Mouse (Mus musculus): Measurements from ENCODE around the gene Neurod6. TPM values are rescaled to one million over a fixed set of nuclear protein-coding genes. Genes with fewer than 3 reads are reported as not detected.

The Neurod6 gene
- total and polyA plus RNA-seq, 3 experiments: not detected

DNA sequence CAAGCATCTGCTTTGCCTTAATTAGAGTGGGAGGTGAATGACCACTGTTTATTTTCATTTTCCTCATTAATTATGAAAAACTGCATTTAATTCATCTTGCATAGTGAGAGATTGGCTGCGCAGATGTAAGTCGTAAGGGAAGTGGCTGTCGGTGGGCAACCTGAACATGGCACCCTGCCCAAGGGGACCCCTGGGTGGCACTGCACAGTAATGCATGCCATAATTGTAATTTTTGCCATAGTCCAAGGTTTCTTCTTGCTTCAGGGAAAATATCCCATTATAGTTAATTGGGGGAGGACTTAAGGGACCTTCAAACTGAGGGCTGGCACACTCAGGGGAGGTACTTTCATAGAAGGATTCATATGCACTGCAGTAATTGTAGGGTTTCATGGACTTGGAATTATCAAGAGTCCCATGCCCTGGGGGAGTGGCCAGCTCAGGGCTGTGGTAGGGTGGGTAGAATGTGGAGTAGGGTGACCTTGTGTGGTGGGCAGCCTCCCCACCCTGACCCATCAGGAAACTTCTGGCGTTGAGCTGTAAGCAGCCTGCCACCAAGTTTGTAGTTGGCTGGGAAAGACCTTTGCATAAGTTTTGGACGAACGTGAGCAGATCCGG, 2.4 kb downstream of the Neurod6 start:
- no peak overlapping the region for H3K4me3 ChIP-seq (ENCODE audit: control insufficient read depth in 1 of 2, insufficient read depth in 1 of 2, low read depth in 2 of 2, low read length in 2 of 2)
- H3K9ac ChIP-seq (ENCODE audit: control insufficient read depth, low read depth, low read length, poor library complexity, severe bottlenecking): no peak overlapping the region
- H3K4me1 ChIP-seq (ENCODE audit: control insufficient read depth in 1 of 2, insufficient read depth in 2 of 2, low read length in 2 of 2): no peaks in the 10 kb centered on the region
- no peaks in the 10 kb centered on the region for H3K36me3 ChIP-seq (ENCODE audit: control insufficient read depth in 1 of 2, insufficient read depth in 2 of 2, low read length in 2 of 2)
- no peak overlapping the region for H3K27ac ChIP-seq (ENCODE audit: control insufficient read depth, low read depth, low read length)
- H3K9me3 ChIP-seq (replicated peaks; ENCODE audit: insufficient read depth, low read length): no peaks in the 10 kb centered on the region
- DNase-seq (ENCODE audit: low read depth, low spot score): no peak
- H3K79me2 ChIP-seq (ENCODE audit: control insufficient read depth, insufficient read depth, low read length, poor library complexity): no peaks in the 10 kb centered on the region
- TF ChIP-seq CHD1 (IDR thresholded peaks at IDR 0.05; ENCODE audit: low read depth, low read length): no peak
- H3K27me3 ChIP-seq (ENCODE audit: control insufficient read depth in 1 of 2, insufficient read depth in 2 of 2, low read length in 2 of 2): no peaks in the 10 kb centered on the region

DNA sequence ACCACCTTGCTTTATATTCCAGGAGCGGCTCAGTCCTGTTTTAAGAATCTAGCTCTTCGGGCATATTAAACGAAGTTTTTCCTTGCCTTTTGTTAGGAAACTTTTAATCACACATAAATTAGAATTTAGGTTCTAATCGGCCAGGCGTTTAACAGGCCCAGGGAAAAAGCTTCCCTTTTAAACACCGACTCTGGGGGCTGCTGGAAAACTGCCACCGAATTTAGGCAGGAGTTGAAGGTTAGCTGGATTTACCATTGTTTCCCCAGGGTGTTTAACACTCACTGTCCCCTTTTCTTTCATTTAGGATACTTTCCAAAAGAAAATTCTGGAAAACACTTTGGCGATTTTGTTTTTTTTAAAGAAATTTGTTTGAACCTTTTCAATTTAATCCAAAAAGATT, 3.7 kb downstream of the Neurod6 start:
- Histone ChIP-seq H3K79me2 (ENCODE audit: control insufficient read depth, insufficient read depth, low read length, poor library complexity) (no peaks in the 10 kb centered on the region), H3K27me3 (ENCODE audit: control insufficient read depth in 1 of 2, insufficient read depth in 2 of 2, low read length in 2 of 2) (no peaks in the 10 kb centered on the region), H3K4me3 (ENCODE audit: control insufficient read depth in 1 of 2, insufficient read depth in 1 of 2, low read depth in 2 of 2, low read length in 2 of 2) (no peak overlapping the region), H3K27ac (ENCODE audit: control insufficient read depth, low read depth, low read length) (no peak overlapping the region), H3K4me1 (ENCODE audit: control insufficient read depth in 1 of 2, insufficient read depth in 2 of 2, low read length in 2 of 2) (no peaks in the 10 kb centered on the region), H3K36me3 (ENCODE audit: control insufficient read depth in 1 of 2, insufficient read depth in 2 of 2, low read length in 2 of 2) (no peaks in the 10 kb centered on the region), H3K9me3 (replicated peaks; ENCODE audit: insufficient read depth, low read length) (no peaks in the 10 kb centered on the region), H3K9ac (ENCODE audit: control insufficient read depth, low read depth, low read length, poor library complexity, severe bottlenecking) (no peak overlapping the region)
- no peak for DNase-seq (ENCODE audit: low read depth, low spot score)
- TF ChIP-seq NRF1 (IDR thresholded peaks at IDR 0.05; ENCODE audit: insufficient read depth, low read depth, low read length, poor library complexity, severe bottlenecking): no peak
- no peak for TF ChIP-seq CHD2 (IDR thresholded peaks at IDR 0.05; ENCODE audit: low read length)
- TF ChIP-seq MAX (IDR thresholded peaks at IDR 0.05; ENCODE audit: low read length): no peak
- TF ChIP-seq USF1 (IDR thresholded peaks at IDR 0.05; ENCODE audit: low read depth, low read length): no peak
- TF ChIP-seq E2F4 (IDR thresholded peaks at IDR 0.05; ENCODE audit: borderline replicate concordance, low read depth, low read length): no peak
- TF ChIP-seq MYC (IDR thresholded peaks at IDR 0.05; ENCODE audit: low read depth, low read length): no peak
- TF ChIP-seq TAL1 (IDR thresholded peaks at IDR 0.05; ENCODE audit: low read length): no peak
- no peak for TF ChIP-seq ETS1 (IDR thresholded peaks at IDR 0.05; ENCODE audit: low read depth, low read length)
- no peak for TF ChIP-seq ZKSCAN1 (IDR thresholded peaks at IDR 0.05; ENCODE audit: low read depth, low read length)
- TF ChIP-seq MXI1 (IDR thresholded peaks at IDR 0.05; ENCODE audit: low read depth, low read length): no peak
- no peak for TF ChIP-seq GATA1 (IDR thresholded peaks at IDR 0.05; ENCODE audit: low read depth, low read length)
- no peak for TF ChIP-seq ZC3H11A (IDR thresholded peaks at IDR 0.05; ENCODE audit: low read depth, low read length)
- TF ChIP-seq UBTF (IDR thresholded peaks at IDR 0.05; ENCODE audit: borderline replicate concordance, insufficient read depth, low read depth, low read length): no peak
- TF ChIP-seq HCFC1 (IDR thresholded peaks at IDR 0.05; ENCODE audit: low read depth, low read length): no peak
- no peak for TF ChIP-seq POLR2AphosphoS2 (IDR thresholded peaks at IDR 0.05; ENCODE audit: low read length)
- no peak for TF ChIP-seq USF2 (IDR thresholded peaks at IDR 0.05; ENCODE audit: borderline replicate concordance in 1 of 2, insufficient read depth in 1 of 2, low read depth in 1 of 2, low read length in 2 of 2)
- no peak for TF ChIP-seq KAT2A (conservative IDR thresholded peaks at IDR 0.05; ENCODE audit: low read depth, low read length)
- no peak for TF ChIP-seq SMC3 (IDR thresholded peaks at IDR 0.05; ENCODE audit: low read depth, low read length)
- no peak for TF ChIP-seq TCF12 (IDR thresholded peaks at IDR 0.05; ENCODE audit: low read depth, low read length)
- no peak for TF ChIP-seq ELF1 (IDR thresholded peaks at IDR 0.05; ENCODE audit: low read depth, low read length)

All from MEL (cell line).